Mouse (Mus musculus): ENCODE data around the gene Chd2. TPM values are rescaled to one million over a fixed set of nuclear protein-coding genes. Genes with fewer than 3 reads are reported as not detected.
A peak's percentile ranks its signal among the peaks of the same experiment; 100 is the strongest.

Gene Chd2
- total and polyA plus RNA-seq, 2 experiments, result 20.1 to 40.0 TPM

- Histone ChIP-seq H3K4me1 (ENCODE audit: control insufficient read depth, insufficient read depth, low read length) (peaks cover 3% of the 10 kb centered on the region; the same call in 1 of the 2 replicates), H3K79me2 (ENCODE audit: control insufficient read depth, insufficient read depth, low read length) (no peaks in the 10 kb centered on the region), H3K27me3 (ENCODE audit: control insufficient read depth, insufficient read depth, low read length) (no peaks in the 10 kb centered on the region), H3K36me3 (ENCODE audit: control insufficient read depth, insufficient read depth, low read length) (no peaks in the 10 kb centered on the region), H3K4me3 (ENCODE audit: insufficient read depth, low read depth, low read length) (no peak overlapping the region), H3K9ac (ENCODE audit: low read depth, low read length) (no peak overlapping the region), H3K27ac (replicated peaks; ENCODE audit: insufficient read depth, low read depth, low read length) (no peak overlapping the region)
- WGBS, result 75% methylated on average over 9 of the region's 9 CpGs
- DNase-seq (ENCODE audit: extremely low read depth, low read depth, low spot score), result no peak
- TF ChIP-seq POLR2A (IDR thresholded peaks at IDR 0.05; ENCODE audit: extremely low read depth, insufficient read depth, low read length), result no peak
- no peak for TF ChIP-seq CTCF (IDR thresholded peaks at IDR 0.05; ENCODE audit: low read depth, low read length)
Observed at GRCm38 (mm10) chr7:73421278-73422015, 120.2 kb downstream of the Chd2 start.

DNA sequence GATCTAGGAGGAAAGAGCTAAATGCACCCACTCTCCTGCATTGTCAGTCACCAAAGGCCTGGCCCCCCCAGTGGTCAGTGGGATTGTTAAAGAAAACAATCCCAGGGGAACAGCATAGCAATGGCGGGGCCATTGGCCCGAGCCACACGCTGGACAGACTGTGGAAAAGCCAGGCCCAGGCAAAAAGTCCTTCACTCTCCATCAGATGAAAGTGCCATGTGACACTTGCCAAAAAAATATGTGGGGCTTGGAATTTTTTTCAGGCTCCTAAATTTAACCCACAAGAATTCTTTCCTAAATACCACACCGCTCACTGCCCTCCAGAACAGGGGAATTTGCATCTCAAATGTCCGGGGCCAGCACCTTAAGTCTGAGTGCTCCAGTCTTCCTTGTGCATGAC is 120.8 kb downstream of the Chd2 start:
- no peak for DNase-seq (ENCODE audit: extremely low read depth, low read depth, low spot score)
- Histone ChIP-seq H3K27me3 (ENCODE audit: control insufficient read depth, insufficient read depth, low read length) (no peaks in the 10 kb centered on the region), H3K36me3 (ENCODE audit: control insufficient read depth, insufficient read depth, low read length) (no peaks in the 10 kb centered on the region), H3K4me1 (ENCODE audit: control insufficient read depth, insufficient read depth, low read length) (peaks cover 3% of the 10 kb centered on the region; the same call in 1 of the 2 replicates), H3K9ac (ENCODE audit: low read depth, low read length) (no peak overlapping the region), H3K4me3 (ENCODE audit: insufficient read depth, low read depth, low read length) (no peak overlapping the region), H3K27ac (replicated peaks; ENCODE audit: insufficient read depth, low read depth, low read length) (no peak overlapping the region), H3K79me2 (ENCODE audit: control insufficient read depth, insufficient read depth, low read length) (no peaks in the 10 kb centered on the region)
- 82% methylated on average over 5 of the region's 5 CpGs for WGBS
- TF ChIP-seq POLR2A (IDR thresholded peaks at IDR 0.05; ENCODE audit: extremely low read depth, insufficient read depth, low read length) (no peak), CTCF (IDR thresholded peaks at IDR 0.05; ENCODE audit: low read depth, low read length) (no peak)

DNA sequence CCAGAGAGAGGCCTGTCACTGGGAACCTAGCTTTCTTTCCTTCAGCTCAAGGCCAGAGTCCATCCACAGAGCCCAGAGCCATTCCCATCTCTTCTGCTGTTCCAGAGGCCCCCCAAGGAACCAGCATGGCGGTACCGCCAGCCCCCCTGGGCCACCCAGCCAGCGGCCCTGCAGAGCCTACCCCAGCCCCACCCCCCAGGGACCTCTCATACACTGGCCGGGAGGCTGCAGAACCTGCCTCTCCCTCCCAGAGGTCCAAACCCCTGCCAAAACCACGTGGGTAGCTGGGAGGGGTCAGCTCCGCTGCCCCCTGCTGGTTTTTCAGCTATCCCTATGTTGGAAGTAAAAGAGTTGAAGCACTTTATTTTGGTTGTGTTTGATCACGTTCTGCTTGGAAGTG is 122.3 kb downstream of the Chd2 start:
- WGBS, result 59% methylated on average over 7 of the region's 7 CpGs
- Histone ChIP-seq H3K27ac (replicated peaks; ENCODE audit: insufficient read depth, low read depth, low read length) (no peak overlapping the region), H3K4me3 (ENCODE audit: insufficient read depth, low read depth, low read length) (no peak overlapping the region), H3K9ac (ENCODE audit: low read depth, low read length) (no peak overlapping the region), H3K4me1 (ENCODE audit: control insufficient read depth, insufficient read depth, low read length) (no peaks in the 10 kb centered on the region), H3K79me2 (ENCODE audit: control insufficient read depth, insufficient read depth, low read length) (no peaks in the 10 kb centered on the region), H3K36me3 (ENCODE audit: control insufficient read depth, insufficient read depth, low read length) (no peaks in the 10 kb centered on the region), H3K27me3 (ENCODE audit: control insufficient read depth, insufficient read depth, low read length) (no peaks in the 10 kb centered on the region)
- DNase-seq (ENCODE audit: extremely low read depth, low read depth, low spot score), result no peak
- peak; percentile 10; the same call in 1 of the 2 replicates for TF ChIP-seq CTCF (IDR thresholded peaks at IDR 0.05; ENCODE audit: low read depth, low read length)
- TF ChIP-seq POLR2A (IDR thresholded peaks at IDR 0.05; ENCODE audit: extremely low read depth, insufficient read depth, low read length), result no peak

GRCm38 (mm10) chr7:73414192-73414591 is 127.4 kb downstream of the Chd2 start:
- no peak for TF ChIP-seq CTCF (IDR thresholded peaks at IDR 0.05; ENCODE audit: low read depth, low read length)
- no peak for TF ChIP-seq POLR2A (IDR thresholded peaks at IDR 0.05; ENCODE audit: extremely low read depth, insufficient read depth, low read length)
- H3K27ac ChIP-seq (replicated peaks; ENCODE audit: insufficient read depth, low read depth, low read length), result no peak overlapping the region
- no peaks in the 10 kb centered on the region for H3K4me1 ChIP-seq (ENCODE audit: control insufficient read depth, insufficient read depth, low read length)
- no peak overlapping the region for H3K9ac ChIP-seq (ENCODE audit: low read depth, low read length)
- no peaks in the 10 kb centered on the region for H3K36me3 ChIP-seq (ENCODE audit: control insufficient read depth, insufficient read depth, low read length)
- no peaks in the 10 kb centered on the region for H3K79me2 ChIP-seq (ENCODE audit: control insufficient read depth, insufficient read depth, low read length)
- no peak overlapping the region for H3K4me3 ChIP-seq (ENCODE audit: insufficient read depth, low read depth, low read length)
- DNase-seq (ENCODE audit: extremely low read depth, low read depth, low spot score), result no peak
- 89% methylated on average over 14 of the region's 14 CpGs for WGBS
- no peaks in the 10 kb centered on the region for H3K27me3 ChIP-seq (ENCODE audit: control insufficient read depth, insufficient read depth, low read length)

DNA sequence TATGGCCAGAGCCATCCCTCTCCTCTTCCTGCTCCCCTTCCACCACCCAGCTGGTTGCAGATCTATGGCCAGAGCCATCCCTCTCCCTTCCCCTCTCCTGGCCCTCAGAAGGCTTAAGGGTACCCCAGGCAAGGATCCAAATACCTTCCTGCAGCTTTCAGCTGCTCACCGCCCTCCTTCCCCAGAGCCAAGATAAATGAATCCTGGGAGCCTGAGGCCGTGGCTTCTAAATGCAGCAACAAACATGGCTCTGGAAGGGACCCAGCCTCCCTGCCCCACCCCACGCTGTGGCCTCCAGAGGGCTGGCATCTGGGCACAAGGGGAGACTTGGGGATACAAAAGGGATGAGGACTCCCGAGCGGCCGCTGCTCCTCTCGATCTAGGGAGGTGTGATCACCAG is 129.2 kb downstream of the Chd2 start:
- 79% methylated on average over 7 of the region's 7 CpGs for WGBS
- no peak overlapping the region for H3K9ac ChIP-seq (ENCODE audit: low read depth, low read length)
- TF ChIP-seq POLR2A (IDR thresholded peaks at IDR 0.05; ENCODE audit: extremely low read depth, insufficient read depth, low read length) (no peak), CTCF (IDR thresholded peaks at IDR 0.05; ENCODE audit: low read depth, low read length) (no peak)

DNA sequence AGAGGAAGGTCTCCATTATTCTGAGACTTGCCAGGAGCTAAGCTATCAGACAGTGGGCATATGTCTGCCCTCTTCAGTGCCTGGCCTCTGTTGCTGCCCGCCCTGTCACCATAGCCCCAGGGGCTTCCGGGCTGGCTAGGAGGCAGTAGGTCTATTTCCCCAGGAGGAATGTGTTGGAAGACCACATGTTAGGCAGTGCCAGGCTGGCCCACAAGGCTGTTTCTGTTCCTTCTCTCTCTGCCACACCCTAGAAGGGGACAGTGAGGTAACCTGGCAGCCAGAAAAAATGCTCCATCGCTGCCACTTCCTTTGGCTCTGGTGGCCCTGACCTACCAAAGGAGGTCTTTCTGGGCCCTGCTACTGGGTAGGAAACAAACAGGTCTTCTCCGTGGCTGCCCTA is 129.6 kb downstream of the Chd2 start:
- Histone ChIP-seq H3K27me3 (ENCODE audit: control insufficient read depth, insufficient read depth, low read length) (no peaks in the 10 kb centered on the region; the same call in 1 of the 2 replicates), H3K36me3 (ENCODE audit: control insufficient read depth, insufficient read depth, low read length) (no peaks in the 10 kb centered on the region), H3K4me3 (ENCODE audit: insufficient read depth, low read depth, low read length) (no peak overlapping the region), H3K79me2 (ENCODE audit: control insufficient read depth, insufficient read depth, low read length) (no peaks in the 10 kb centered on the region), H3K4me1 (ENCODE audit: control insufficient read depth, insufficient read depth, low read length) (no peaks in the 10 kb centered on the region), H3K27ac (replicated peaks; ENCODE audit: insufficient read depth, low read depth, low read length) (no peak overlapping the region), H3K9ac (ENCODE audit: low read depth, low read length) (no peak overlapping the region)
- TF ChIP-seq POLR2A (IDR thresholded peaks at IDR 0.05; ENCODE audit: extremely low read depth, insufficient read depth, low read length) (no peak), CTCF (IDR thresholded peaks at IDR 0.05; ENCODE audit: low read depth, low read length) (no peak)
- 87% methylated on average over 4 of the region's 4 CpGs for WGBS
- DNase-seq (ENCODE audit: extremely low read depth, low read depth, low spot score), result no peak

More for the DNA sequence above, 129.2 kb downstream of the Chd2 start:
- Histone ChIP-seq H3K79me2 (ENCODE audit: control insufficient read depth, insufficient read depth, low read length) (no peaks in the 10 kb centered on the region), H3K4me3 (ENCODE audit: insufficient read depth, low read depth, low read length) (no peak overlapping the region), H3K36me3 (ENCODE audit: control insufficient read depth, insufficient read depth, low read length) (no peaks in the 10 kb centered on the region), H3K27ac (replicated peaks; ENCODE audit: insufficient read depth, low read depth, low read length) (no peak overlapping the region), H3K4me1 (ENCODE audit: control insufficient read depth, insufficient read depth, low read length) (no peaks in the 10 kb centered on the region), H3K27me3 (ENCODE audit: control insufficient read depth, insufficient read depth, low read length) (no peaks in the 10 kb centered on the region; the same call in 1 of the 2 replicates)
- no peak for DNase-seq (ENCODE audit: extremely low read depth, low read depth, low spot score)

All from liver, adult 2 months (tissue).